Mouse (Mus musculus): Measurements from ENCODE around the gene Hexim2.

DNA sequence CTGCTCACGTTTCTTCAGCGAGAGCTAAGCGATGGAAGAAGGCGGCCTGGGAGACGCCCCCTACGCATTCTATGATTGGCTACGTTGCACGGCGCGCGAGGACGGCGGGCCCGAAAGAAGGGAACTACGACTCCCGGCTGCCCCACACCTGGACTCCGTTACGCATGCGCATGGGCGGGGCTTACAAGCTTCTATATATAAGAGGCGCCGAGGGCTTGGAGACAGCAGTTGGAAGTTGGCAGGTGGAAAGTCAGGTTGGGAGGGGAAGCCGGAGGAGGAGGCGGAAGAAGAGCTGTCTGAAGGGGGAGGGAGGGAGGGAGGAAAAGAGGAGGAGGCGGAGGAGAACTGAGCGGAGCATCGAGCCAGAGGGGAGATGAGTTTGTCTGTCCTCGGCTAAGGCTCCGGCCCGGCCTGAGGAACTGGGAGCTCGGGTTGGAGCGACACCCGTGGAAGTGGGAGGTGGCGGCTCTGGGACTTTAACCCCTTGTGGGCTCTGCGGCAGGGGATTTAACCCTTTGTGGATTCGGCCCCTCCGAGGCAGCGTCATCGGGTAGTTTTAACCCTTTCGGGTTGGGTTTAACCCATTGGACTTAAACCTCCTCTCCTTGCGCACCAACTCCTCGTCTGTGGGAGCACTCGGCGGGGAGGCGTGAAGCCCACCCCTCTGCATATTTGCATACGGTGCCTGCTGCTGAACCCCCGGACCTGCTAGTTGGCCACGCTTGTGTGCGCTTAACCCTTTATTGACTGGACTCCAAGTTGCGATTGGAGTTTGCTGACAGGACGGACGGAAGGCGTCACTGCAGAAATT, 16.0 kb upstream of the Hexim2 start, which contains the start of gene Hexim1:
- TF ChIP-seq CTCF (IDR thresholded peaks at IDR 0.05; ENCODE audit: low read depth, low read length): no peak
- TF ChIP-seq POLR2A (IDR thresholded peaks at IDR 0.05; ENCODE audit: borderline replicate concordance, low read depth, low read length): peak; percentile 99

Data from bone marrow macrophage, adult 2 months (primary cell).